Mouse (Mus musculus): ENCODE results near the gene Gjb1. TPM values are rescaled to one million over a fixed set of nuclear protein-coding genes. Genes with fewer than 3 reads are reported as not detected.
"Not testable (repeated sequence)": the region's sequence is repeated elsewhere in the genome, so short reads cannot be mapped to it uniquely, and the experiment has no call there.

The Gjb1 gene
- total RNA-seq (2021): 10 to 100 TPM in 1 of 2 experiments, 1 to 10 TPM in 1; 6.2 to 43.9 TPM
- long read RNA-seq, experiment 1, transcript Gjb1-201 (2 exons, 1,565 nt): major isoform, 13 of 23 reads
- long read RNA-seq, experiment 1, partial matches to known transcripts: 9 of 23 reads
- long read RNA-seq, experiment 1, other reads (novel, unspliced or antisense): 1 of 23 reads
- long read RNA-seq, experiment 2, partial matches to known transcripts: 1 of 1 reads
- long read RNA-seq, experiment 2, other reads (novel, unspliced or antisense): 0 of 1 reads

- no peak for DNase-seq (ENCODE audit: low spot score in 2 of 2)
These were observed at the start of gene Gjb1 for GRCm38 (mm10) chrX:101376190-101376968. TSS of gene Gjb1 (plus strand) at chrX:101376378.

DNA sequence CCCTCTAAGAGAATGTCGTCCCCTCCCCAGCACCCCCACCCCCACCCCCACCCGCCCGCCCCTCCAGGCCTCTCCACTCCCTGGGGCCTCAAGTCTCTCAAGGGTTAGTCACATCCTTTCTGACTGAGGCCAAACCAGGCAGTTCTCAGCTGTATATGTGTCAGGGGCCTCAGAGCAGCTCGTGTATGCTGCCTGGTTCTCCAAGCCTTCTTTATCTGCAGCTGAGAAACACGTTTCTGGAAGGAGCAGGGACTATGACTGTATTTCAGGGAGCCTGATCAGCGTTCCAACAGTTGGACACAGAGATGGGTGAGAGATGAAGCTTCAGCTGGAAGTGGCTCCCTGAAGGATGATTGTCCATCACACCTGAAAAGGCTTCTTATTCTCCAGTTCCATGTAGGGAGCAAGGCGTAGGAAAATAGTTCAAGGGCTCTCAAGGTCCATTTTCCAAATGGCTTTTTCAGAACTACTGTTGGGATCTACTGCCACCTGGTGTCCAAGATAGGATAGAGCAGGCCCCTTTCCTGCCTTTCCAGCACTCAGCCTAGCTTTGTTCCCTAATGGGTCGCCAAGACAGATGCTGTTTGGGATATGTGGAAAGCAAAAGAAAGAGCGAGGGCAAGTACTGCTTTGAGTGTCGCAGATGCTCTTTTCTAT, 46.7 kb upstream of the Gjb1 start:
- no peak for DNase-seq (ENCODE audit: low spot score in 2 of 2)

DNA sequence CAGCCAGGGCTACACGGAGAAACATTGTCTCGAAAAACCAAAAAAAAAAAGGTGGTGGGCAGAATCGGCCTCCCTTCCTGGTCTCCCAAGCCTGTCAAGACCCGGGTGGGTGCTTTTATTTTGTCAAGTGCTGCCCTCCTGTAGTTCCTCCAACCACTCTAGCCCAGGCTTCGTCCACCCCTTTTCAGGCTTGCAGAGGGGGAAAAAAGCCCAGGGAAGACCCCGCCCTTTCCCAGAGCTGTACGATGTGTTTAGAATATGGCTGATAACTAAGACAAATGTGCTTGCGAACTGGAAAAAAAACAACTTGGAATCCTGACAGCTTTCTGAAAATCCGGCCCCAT, 44.2 kb upstream of the Gjb1 start:
- no peak for DNase-seq (ENCODE audit: low spot score in 2 of 2)

DNA sequence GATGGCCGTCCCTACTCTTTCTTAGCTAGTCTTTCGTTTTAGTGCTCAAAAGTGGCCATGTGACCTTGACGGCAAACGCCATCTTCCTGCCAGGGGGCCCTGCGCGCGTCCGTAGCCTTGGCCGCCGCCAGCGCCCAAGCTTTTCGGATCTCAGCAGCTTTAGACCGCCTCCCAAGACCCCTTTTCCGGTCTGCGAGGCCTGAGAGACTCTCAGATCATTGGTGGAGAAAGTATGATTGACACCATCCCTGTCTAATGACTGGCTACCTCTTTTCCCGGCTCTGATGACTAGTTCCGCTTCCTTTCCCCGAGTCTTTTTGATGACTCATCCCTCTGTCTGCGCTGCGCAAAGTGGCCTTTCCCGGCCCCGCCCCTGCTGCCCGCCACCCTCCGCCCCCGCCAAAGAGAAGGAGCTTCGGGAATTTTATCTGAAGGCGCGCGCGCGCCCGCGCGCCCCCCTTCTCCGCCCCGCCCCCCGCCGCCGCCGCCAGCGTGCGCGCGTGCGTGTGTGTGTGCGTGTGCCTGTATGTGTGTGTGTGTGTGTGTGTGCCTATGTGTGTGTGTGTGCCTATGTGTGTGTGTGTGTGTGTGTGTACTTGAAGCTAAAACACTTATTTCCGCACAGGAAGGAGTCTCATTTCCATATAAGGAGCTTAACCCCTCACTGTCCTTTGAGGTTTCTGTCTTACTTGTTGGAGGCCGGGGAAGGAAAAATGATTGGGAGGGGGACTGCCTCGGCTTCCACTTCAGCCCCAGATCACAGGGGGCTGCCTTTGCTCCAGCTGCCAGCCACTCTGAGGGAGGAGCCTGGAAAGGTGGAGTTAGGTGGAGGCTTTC, 43.6 kb upstream of the Gjb1 start:
- peak; percentile 46 to 65 for DNase-seq (ENCODE audit: low spot score in 2 of 2)

DNA sequence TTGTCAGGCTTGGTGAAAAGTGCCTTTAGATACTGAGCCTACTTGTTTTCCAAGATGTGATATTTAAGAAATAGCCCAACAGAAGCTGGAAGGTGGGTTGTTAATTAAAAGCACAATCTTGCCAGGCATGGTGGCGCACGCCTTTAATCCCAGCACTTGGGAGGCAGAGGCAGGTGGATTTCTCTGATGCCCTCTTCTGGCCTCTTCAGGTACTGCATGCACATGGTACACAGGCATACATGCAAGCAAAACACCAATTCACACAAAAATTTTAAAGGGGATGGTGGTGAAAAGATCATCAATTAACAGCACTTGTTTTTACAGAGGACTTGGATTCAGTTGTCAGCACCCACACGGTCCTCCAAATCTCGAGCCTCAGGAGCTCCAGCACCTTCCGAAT, 41.6 kb upstream of the Gjb1 start:
- DNase-seq (ENCODE audit: low spot score in 2 of 2): no peak

GRCm38 (mm10) chrX:101338666-101339065, 37.5 kb upstream of the Gjb1 start:
- no peak for DNase-seq (ENCODE audit: low spot score in 2 of 2)

DNA sequence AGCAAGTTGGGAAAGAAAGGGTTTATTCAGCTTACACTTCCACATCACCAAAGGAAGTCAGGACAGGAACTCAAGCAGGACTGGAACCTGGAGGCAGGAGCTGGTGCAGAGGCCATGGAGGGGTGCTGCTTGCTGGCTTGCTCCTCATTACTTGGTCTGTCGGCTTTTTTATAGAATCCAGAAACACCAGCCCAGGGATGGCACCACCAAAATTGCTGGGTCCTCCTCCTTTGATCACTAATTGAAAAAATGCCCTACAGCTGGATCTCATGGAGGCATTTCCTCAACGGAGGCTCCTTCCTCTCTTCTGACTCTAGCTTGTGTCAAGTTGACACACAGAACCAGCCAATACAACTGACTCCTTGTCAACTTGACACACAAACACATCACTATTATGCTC, 33.3 kb upstream of the Gjb1 start:
- not testable (repeated sequence) for DNase-seq (ENCODE audit: low spot score in 2 of 2)

DNA sequence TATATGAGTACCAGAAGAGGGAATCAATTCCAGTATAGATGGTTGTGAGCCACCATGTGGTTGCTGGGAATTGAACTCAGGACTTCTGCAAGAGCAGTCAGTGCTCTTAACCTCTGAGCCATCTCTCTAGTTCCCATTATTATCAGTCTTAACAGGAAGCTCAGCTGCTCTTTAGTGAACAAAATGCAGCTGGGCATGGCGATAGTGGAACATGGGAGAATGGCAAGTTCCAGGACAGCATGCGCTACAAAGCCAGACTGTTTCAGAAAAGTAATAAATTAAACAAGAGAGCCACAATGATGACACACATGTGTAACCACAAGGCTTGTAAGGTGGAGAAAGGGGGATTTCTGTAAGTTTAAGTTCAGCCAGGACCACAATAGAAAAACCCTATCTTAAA, 30.7 kb upstream of the Gjb1 start:
- no peak for DNase-seq (ENCODE audit: low spot score in 2 of 2)

DNA sequence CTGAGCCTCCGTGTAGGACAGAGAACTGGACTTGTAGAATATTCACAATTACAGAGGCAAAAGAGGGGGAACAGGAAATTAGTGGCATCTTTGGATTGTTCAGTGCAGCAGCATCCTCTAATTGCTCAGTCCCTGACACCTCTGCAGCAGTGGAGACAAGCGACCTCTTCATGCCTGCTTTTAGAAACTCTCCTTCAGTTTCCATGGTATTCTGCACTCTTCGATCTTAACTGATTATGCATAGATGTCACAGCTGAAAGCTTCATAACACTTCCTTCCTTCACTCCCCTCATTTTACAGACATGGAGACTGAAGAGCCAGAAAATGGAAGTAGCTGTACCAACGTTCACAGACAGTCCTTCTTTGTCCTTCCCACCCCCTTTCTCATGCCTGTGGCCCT, 29.7 kb upstream of the Gjb1 start:
- DNase-seq (ENCODE audit: low spot score in 2 of 2): no peak

- no peak for DNase-seq (ENCODE audit: low spot score in 2 of 2)
These were observed 25.0 kb upstream of the Gjb1 start for GRCm38 (mm10) chrX:101351188-101351587.

DNA sequence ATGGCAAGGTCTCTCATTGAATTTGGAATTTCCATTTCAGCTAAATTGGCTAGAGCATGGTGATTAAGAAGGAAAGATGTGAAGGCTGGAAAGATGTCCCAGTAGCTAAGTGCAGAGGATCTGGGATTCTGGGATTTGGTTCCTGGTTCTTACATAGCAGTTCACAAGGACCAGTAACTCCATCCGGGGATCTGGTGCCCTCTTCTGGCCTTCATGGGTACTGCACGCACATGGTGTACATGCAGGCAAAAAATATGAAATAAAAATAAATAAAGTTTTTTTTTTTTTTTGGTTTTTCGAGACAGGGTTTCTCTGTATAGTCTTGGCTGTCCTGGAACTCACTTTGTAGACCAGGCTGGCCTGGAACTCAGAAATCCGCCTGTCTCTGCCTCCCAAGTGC, 17.3 kb upstream of the Gjb1 start:
- DNase-seq (ENCODE audit: low spot score in 2 of 2): not testable (repeated sequence)

GRCm38 (mm10) chrX:101369001-101369400, 7.2 kb upstream of the Gjb1 start:
- no peak for DNase-seq (ENCODE audit: low spot score in 2 of 2)

DNA sequence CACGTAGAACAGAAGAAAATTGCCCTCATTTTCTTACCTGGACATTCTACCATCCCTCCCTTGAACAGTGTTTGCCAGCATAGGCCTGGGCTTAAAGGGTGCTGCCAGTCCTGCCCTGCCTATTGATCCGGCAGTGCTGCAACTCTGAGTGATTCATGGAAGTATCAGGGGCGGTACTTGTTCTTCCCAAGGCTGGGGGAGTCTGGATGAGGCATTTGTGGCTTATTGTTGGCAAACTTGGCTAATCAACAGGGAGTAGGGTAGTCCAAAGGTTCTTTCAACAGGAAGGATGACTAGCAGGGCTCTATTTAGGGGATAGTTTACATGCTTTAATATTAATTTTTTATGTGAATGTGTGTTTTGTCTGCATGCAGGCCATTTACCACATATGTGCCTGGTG, 5.6 kb upstream of the Gjb1 start:
- no peak for DNase-seq (ENCODE audit: low spot score in 2 of 2)

GRCm38 (mm10) chrX:101372946-101373345, 3.2 kb upstream of the Gjb1 start:
- no peak for DNase-seq (ENCODE audit: low spot score in 2 of 2)

DNA sequence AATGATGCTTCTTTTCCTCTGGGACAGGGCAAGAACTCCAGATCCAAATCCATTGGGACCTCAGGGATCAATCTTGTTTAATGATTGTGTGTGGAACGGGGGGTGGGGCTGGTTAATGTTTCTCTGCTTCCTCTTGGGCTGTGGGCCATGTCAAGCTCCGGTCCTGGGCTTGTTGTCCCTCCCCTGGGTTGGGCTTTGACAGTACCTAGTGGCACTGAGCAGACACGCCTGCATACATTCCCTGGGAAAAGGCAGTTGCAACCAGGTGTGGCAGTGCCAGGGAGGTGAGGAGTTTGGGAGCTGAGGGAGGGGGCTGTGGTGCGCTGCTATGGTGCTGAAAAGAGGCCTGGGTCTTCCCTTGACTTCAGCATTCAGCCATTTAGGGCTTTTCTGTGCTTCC, 898 bp downstream of the Gjb1 start:
- DNase-seq (ENCODE audit: low spot score in 2 of 2): no peak

GRCm38 (mm10) chrX:101379744-101380143, 3.6 kb downstream of the Gjb1 start:
- no peak for DNase-seq (ENCODE audit: low spot score in 2 of 2)

DNA sequence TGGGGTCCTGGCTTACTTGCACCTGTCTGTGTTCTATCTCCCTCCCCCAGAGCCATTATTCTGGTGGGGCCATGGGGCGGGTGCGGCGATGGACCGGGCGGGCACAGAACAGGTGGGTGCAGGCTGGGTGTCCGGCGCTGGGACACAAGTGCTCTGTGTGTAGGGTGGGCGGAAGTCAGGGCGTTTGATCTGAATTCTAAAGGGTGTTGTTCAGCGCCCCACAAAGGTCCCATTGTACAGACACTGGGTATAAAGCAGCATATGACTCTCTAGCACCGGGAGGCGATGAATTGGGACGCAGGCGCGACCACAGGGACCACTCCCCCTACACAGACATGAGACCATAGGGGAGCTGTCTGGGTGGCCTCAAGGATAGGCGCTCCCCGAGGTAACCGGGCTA, 7.3 kb downstream of the Gjb1 start:
- DNase-seq (ENCODE audit: low spot score in 2 of 2): no peak

- DNase-seq (ENCODE audit: low spot score in 2 of 2): no peak
These were observed 8.4 kb downstream of the Gjb1 start for GRCm38 (mm10) chrX:101384439-101385137.

- DNase-seq (ENCODE audit: low spot score in 2 of 2): no peak
These were observed 10.0 kb downstream of the Gjb1 start for GRCm38 (mm10) chrX:101386222-101386621.

DNA sequence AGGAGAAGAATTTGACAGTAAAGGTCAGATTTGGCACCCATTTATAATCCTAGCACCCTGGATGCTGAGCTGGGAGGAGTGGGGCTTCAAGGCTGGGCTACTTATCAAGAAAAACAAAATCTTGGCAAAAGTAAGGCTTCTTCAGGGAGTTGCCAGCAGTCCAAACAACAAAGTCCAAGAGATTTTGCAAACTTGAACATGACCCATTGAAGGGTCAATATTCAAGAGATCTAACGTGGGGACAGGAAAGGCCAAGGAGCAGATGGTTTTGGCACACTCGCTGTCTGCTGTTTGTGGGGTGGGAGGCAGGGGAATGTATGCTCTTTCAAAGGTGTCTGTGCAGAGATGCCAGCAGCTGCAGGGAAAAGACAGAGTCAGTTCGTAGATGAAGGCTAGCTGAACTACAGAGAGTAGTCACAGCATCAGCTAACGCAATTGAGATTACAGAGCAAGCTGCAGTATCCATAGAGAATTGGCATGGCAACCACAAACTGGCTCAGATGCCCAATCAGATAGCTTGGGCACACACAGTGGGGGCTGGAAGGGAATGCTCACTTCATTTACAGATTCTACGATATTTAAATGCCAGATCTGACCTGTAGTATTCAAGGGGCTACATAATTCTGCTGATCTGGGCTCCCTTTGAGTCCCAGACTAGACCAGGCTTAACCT, 12.8 kb downstream of the Gjb1 start:
- DNase-seq (ENCODE audit: low spot score in 2 of 2): no peak

Data from adrenal gland, postnatal 4 days (tissue).